Mouse (Mus musculus): ENCODE data around the gene Gimap9.

DNA sequence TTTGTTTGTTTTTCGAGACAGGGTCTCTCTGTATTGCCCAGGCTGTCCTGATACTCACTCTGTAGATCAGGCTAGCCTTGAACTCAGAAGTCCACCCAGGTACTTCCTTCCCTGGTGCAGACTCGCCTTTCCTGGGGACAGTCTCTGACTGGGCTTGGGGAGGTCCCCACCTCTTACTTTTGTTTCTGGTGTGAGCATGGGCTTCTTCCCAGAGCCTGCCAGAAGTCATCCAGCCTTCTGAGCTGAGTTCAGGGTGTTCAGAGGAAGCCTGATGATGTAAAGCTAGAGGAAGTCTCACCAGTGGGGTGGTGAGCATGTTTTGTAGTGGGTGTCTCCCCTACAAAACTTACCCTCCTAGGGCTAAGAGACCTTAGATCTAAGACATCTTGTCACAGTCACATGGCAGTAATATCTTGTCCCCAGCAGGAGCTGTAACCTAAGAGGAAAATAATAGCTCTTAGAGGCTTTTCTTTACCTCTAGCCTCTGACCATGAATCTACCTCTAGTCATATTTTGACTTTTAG lies 6.4 kb upstream of the Gimap9 start:
- TF ChIP-seq CTCF (IDR thresholded peaks at IDR 0.05; ENCODE audit: insufficient read depth, low read depth, low read length) (no peak), POLR2A (IDR thresholded peaks at IDR 0.05; ENCODE audit: insufficient read depth, low read depth, low read length) (no peak)
